Mouse (Mus musculus): Measurements from ENCODE around the gene Nup210.

The Nup210 gene

GRCm38 (mm10) chr6:91014198-91014958 is 102.3 kb downstream of the Nup210 start:
- peak; percentile 31 to 45 for DNase-seq

- DNase-seq: no peak
These were observed 104.2 kb downstream of the Nup210 start for GRCm38 (mm10) chr6:91012458-91012857.

GRCm38 (mm10) chr6:91011568-91011967 is 105.1 kb downstream of the Nup210 start:
- DNase-seq: no peak

GRCm38 (mm10) chr6:91008284-91008830 is 108.3 kb downstream of the Nup210 start:
- DNase-seq: no peak

- no peak for DNase-seq
These were observed 109.4 kb downstream of the Nup210 start for GRCm38 (mm10) chr6:91007207-91007606.

- no peak for DNase-seq
These were observed 112.5 kb downstream of the Nup210 start for GRCm38 (mm10) chr6:91004157-91004556.

GRCm38 (mm10) chr6:91003310-91003995 is 113.2 kb downstream of the Nup210 start:
- no peak for DNase-seq

- DNase-seq: no peak
These were observed 115.1 kb downstream of the Nup210 start for GRCm38 (mm10) chr6:91001566-91001965.

GRCm38 (mm10) chr6:91000819-91001525 is 115.7 kb downstream of the Nup210 start:
- peak; percentile 43 to 62 for DNase-seq

GRCm38 (mm10) chr6:90999176-90999575 is 117.5 kb downstream of the Nup210 start:
- no peak for DNase-seq

GRCm38 (mm10) chr6:90997025-90997424 is 119.6 kb downstream of the Nup210 start:
- no peak for DNase-seq

GRCm38 (mm10) chr6:90996181-90996580 is 120.4 kb downstream of the Nup210 start:
- no peak for DNase-seq

- DNase-seq: peak; percentile 65 to 81
These were observed 127.8 kb downstream of the Nup210 start, which contains the start of gene Iqsec1 for GRCm38 (mm10) chr6:90988648-90989317. Iqsec1 (minus strand) TSS chr6:90988685.

GRCm38 (mm10) chr6:90988299-90988625 is 128.4 kb downstream of the Nup210 start:
- no peak for DNase-seq

- DNase-seq: peak; percentile 48 to 56
These were observed 128.9 kb downstream of the Nup210 start for GRCm38 (mm10) chr6:90987561-90988298.

- no peak for DNase-seq
These were observed 132.5 kb downstream of the Nup210 start for GRCm38 (mm10) chr6:90984101-90984500.

GRCm38 (mm10) chr6:90974279-90974678 is 142.3 kb downstream of the Nup210 start:
- no peak for DNase-seq

- no peak for DNase-seq
These were observed 147.2 kb downstream of the Nup210 start for GRCm38 (mm10) chr6:90969341-90969871.

All from cerebellum, postnatal 25 days (tissue).